8 mouse cellular contexts compared by ENCODE assay signal in genomic region chr6:4456691-4457447, GRCm38 (mm10). TPM values are rescaled to one million over a fixed set of nuclear protein-coding genes. Genes with fewer than 3 reads are reported as not detected.
DNase-seq lines count a peak whose midpoint lies in the region; ATAC-seq and TF ChIP-seq lines count a peak whose summit lies in the region.

No protein-coding gene starts in this region.

- no peak overlapping the region for H3K4me2 ChIP-seq in forebrain, embryonic 12.5 days
- no peak overlapping the region for H3K4me2 ChIP-seq in forebrain, embryonic 14.5 days (ENCODE audit: low read length)
- peak overlapping the region; percentile 18; the same call in 1 of the 2 replicates for H3K4me2 ChIP-seq in heart, embryonic 16.5 days (ENCODE audit: low read depth, low read length)
- 0 out of 2 replicates have a peak overlapping the region, but pooled peaks have one; percentile 13 for H3K4me2 ChIP-seq in liver, embryonic 14.5 days (ENCODE audit: low read depth)

- no peak overlapping the region for H3K9ac ChIP-seq in forebrain, embryonic 12.5 days
- no peak overlapping the region for H3K9ac ChIP-seq in forebrain, embryonic 14.5 days (ENCODE audit: low read length)
- no peak overlapping the region for H3K9ac ChIP-seq in heart, embryonic 16.5 days (ENCODE audit: low read length)
- H3K9ac ChIP-seq in liver, embryonic 14.5 days (replicated peaks) = no peak overlapping the region

- peak overlapping the region; percentile 42; the same call in 1 of the 2 replicates for H3K27ac ChIP-seq in forebrain, embryonic 12.5 days
- no peak overlapping the region for H3K27ac ChIP-seq in forebrain, embryonic 14.5 days (ENCODE audit: low read depth, low read length)
- H3K27ac ChIP-seq in heart, embryonic 16.5 days (ENCODE audit: low read length) = peak overlapping the region; percentile 78
- H3K27ac ChIP-seq in liver, embryonic 14.5 days = no peak overlapping the region
- no peak overlapping the region for H3K27ac ChIP-seq in layer of hippocampus, adult 2 months

- no peak for DNase-seq in forebrain, embryonic 14.5 days (ENCODE audit: low spot score)
- DNase-seq in embryo, embryonic 10 days (ENCODE audit: low spot score) = peak; percentile 25
- no peak for DNase-seq in liver, embryonic 14.5 days (ENCODE audit: low read depth in 3 of 3, low spot score in 3 of 3)
- DNase-seq in right cerebral cortex, adult 2 months (ENCODE audit: low spot score in 2 of 2) = no peak
- no peak for DNase-seq in frontal cortex, postnatal 36 days (ENCODE audit: low spot score in 2 of 2)
- DNase-seq in layer of hippocampus, adult 2 months (ENCODE audit: low spot score in 2 of 2) = no peak

- no peak for ATAC-seq in forebrain, embryonic 12.5 days (ENCODE audit: low FRiP score)
- no peak for ATAC-seq in forebrain, embryonic 14.5 days
- no peak; the same call in 1 of the 2 replicates for ATAC-seq in heart, embryonic 16.5 days (replicated peaks; ENCODE audit: extremely low read depth, insufficient read depth, low FRiP score)
- ATAC-seq in liver, embryonic 14.5 days (ENCODE audit: insufficient read depth) = 0 out of 2 replicates have a peak, but pooled peaks have one; percentile 37

- TF ChIP-seq CTCF in liver, embryonic 14.5 days (IDR thresholded peaks at IDR 0.05; ENCODE audit: low read depth) = no peak
- TF ChIP-seq CTCF in layer of hippocampus, adult 2 months (conservative IDR thresholded peaks at IDR 0.05) = no peak

- no peaks in the 10 kb centered on the region for H3K27me3 ChIP-seq in forebrain, embryonic 12.5 days
- H3K27me3 ChIP-seq in forebrain, embryonic 14.5 days (replicated peaks; ENCODE audit: control insufficient read depth, insufficient read depth, low read length) = no peaks in the 10 kb centered on the region
- H3K27me3 ChIP-seq in heart, embryonic 16.5 days (ENCODE audit: control insufficient read depth, insufficient read depth, low read length) = no peaks in the 10 kb centered on the region
- H3K27me3 ChIP-seq in liver, embryonic 14.5 days (ENCODE audit: control insufficient read depth, insufficient read depth, low read length) = no peaks in the 10 kb centered on the region

- no peaks in the 10 kb centered on the region for H3K9me3 ChIP-seq in forebrain, embryonic 12.5 days
- H3K9me3 ChIP-seq in forebrain, embryonic 14.5 days (replicated peaks; ENCODE audit: control insufficient read depth, low read length) = no peaks in the 10 kb centered on the region
- H3K9me3 ChIP-seq in heart, embryonic 16.5 days (replicated peaks; ENCODE audit: control insufficient read depth, low read length) = no peaks in the 10 kb centered on the region
- no peaks in the 10 kb centered on the region for H3K9me3 ChIP-seq in liver, embryonic 14.5 days (ENCODE audit: control insufficient read depth, low read length)

- WGBS in forebrain, embryonic 12.5 days = 65% methylated on average over 12 of the region's 12 CpGs
- 69% methylated on average over 12 of the region's 12 CpGs for WGBS in forebrain, embryonic 14.5 days
- WGBS in heart, embryonic 16.5 days = 48% methylated on average over 12 of the region's 12 CpGs
- WGBS in liver, embryonic 14.5 days (ENCODE audit: insufficient replicate concordance) = 15% methylated on average over 12 of the region's 12 CpGs

- H3K4me3 ChIP-seq in forebrain, embryonic 12.5 days (replicated peaks) = no peak overlapping the region
- H3K4me3 ChIP-seq in forebrain, embryonic 14.5 days (ENCODE audit: low read depth, low read length) = no peak overlapping the region
- no peak overlapping the region for H3K4me3 ChIP-seq in heart, embryonic 16.5 days (ENCODE audit: low read length)
- no peak overlapping the region for H3K4me3 ChIP-seq in liver, embryonic 14.5 days (ENCODE audit: insufficient read depth in 1 of 2, low read depth in 2 of 2, low read length in 2 of 2)
- H3K4me3 ChIP-seq in layer of hippocampus, adult 2 months = no peak overlapping the region

- no peak for TF ChIP-seq EP300 in liver, embryonic 14.5 days (IDR thresholded peaks at IDR 0.05; ENCODE audit: low read depth)

- no peaks in the 10 kb centered on the region for H3K36me3 ChIP-seq in forebrain, embryonic 12.5 days (replicated peaks)
- no peaks in the 10 kb centered on the region for H3K36me3 ChIP-seq in forebrain, embryonic 14.5 days (ENCODE audit: control insufficient read depth, insufficient read depth, low read length)
- no peaks in the 10 kb centered on the region for H3K36me3 ChIP-seq in heart, embryonic 16.5 days (ENCODE audit: control insufficient read depth, insufficient read depth)
- H3K36me3 ChIP-seq in liver, embryonic 14.5 days (replicated peaks; ENCODE audit: control insufficient read depth, insufficient read depth, low read depth) = no peaks in the 10 kb centered on the region

- H3K4me1 ChIP-seq in forebrain, embryonic 12.5 days = peaks cover 13% of the 10 kb centered on the region
- H3K4me1 ChIP-seq in forebrain, embryonic 14.5 days (ENCODE audit: control insufficient read depth, insufficient read depth, low read length) = no peaks in the 10 kb centered on the region
- H3K4me1 ChIP-seq in heart, embryonic 16.5 days (ENCODE audit: control insufficient read depth, insufficient read depth, low read length) = peaks cover 6% of the 10 kb centered on the region; the same call in 1 of the 2 replicates
- H3K4me1 ChIP-seq in liver, embryonic 14.5 days (replicated peaks; ENCODE audit: control insufficient read depth in 2 of 2, insufficient read depth in 2 of 2, low read length in 1 of 2) = peaks cover 0 to 13% of the 10 kb centered on the region in 2 experiments; a peak in 2 of 4 replicates

RNA-seq across cellular contexts. Expression of gene Col1a2, which starts 47.7 kb away (rescaled TPM):
- polyA plus RNA-seq in forebrain, embryonic 12.5 days (2016; fragmentation: Nextera tagmentation; extraction: Ambion mirVana) = 146 and 193 TPM in 2 replicates
- polyA plus RNA-seq in forebrain, embryonic 14.5 days (2014; fragmentation: Nextera tagmentation; extraction: Ambion mirVana) = 32.8 and 57.9 TPM in 2 replicates
- polyA plus RNA-seq in heart, embryonic 16.5 days (2015; fragmentation: Nextera tagmentation; extraction: Ambion mirVana) = 382 and 460 TPM in 2 replicates
- polyA plus RNA-seq in liver, embryonic 14.5 days (2012; rRNA removed) = 8.4 and 16.2 TPM in 2 replicates
- polyA plus RNA-seq in liver, embryonic 14.5 days (2014; fragmentation: Nextera tagmentation; extraction: Ambion mirVana) = 22.8 and 28.4 TPM in 2 replicates
- total RNA-seq in layer of hippocampus, adult 2 months (2021) = 10 to 100 TPM; 11.0 to 18.3 TPM

Comparison
In these comparisons a context has a peak if more than half of its experiments do, and no peak if none do; other contexts are left out.
1. H3K27ac ChIP-seq: peak in forebrain, embryonic 12.5 days (single experiment) and heart, embryonic 16.5 days (single experiment); none in forebrain, embryonic 14.5 days (single experiment), liver, embryonic 14.5 days (single experiment) and layer of hippocampus, adult 2 months (single experiment).
2. H3K4me2 ChIP-seq: peak in heart, embryonic 16.5 days (single experiment) and liver, embryonic 14.5 days (single experiment); none in forebrain, embryonic 12.5 days (single experiment) and forebrain, embryonic 14.5 days (single experiment).